Mouse (Mus musculus) macrophage (primary cell): ENCODE results near the gene A3galt2. TPM values are rescaled to one million over a fixed set of nuclear protein-coding genes. Genes with fewer than 3 reads are reported as not detected.

Experiments used
- H3K27ac ChIP-seq: fragments of 350-480 bp; formaldehyde crosslinking; 2 replicates; pipeline ENCODE4 v1.9.0; 2021
- H3K36me3 ChIP-seq: fragments of 350-480 bp; formaldehyde crosslinking; 2 replicates; pipeline ENCODE4 v1.9.0; 2021; ENCODE audit errors: inconsistent target
- H3K4me3 ChIP-seq: fragments of 350-480 bp; formaldehyde crosslinking; 2 replicates; pipeline ENCODE4 v1.9.0; 2021; ENCODE audit errors: inconsistent target
- H3K79me2 ChIP-seq: fragments of 350-480 bp; formaldehyde crosslinking; 2 replicates; pipeline ENCODE4 v1.9.0; 2021; ENCODE audit errors: inconsistent target
- WGBS: methylation state at CpG from one replicate; pipeline ENCODE4 v1.1.7; 2026; ENCODE audit warnings: inconsistent platforms; ENCODE audit not compliant: missing documents; 5-methylcytosine and 5-hydroxymethylcytosine counted together
- polyA plus RNA-seq: library from polyadenylated mRNA; stranded (reverse); fragments of 250-400 nt; gene quantifications from 3 replicates; pipeline ENCODE4 v1.2.4, GENCODE M21; 2018; ENCODE audit warnings: inconsistent platforms

The A3galt2 gene
- polyA plus RNA-seq, 1 experiment from 2014 or later: not detected

DNA sequence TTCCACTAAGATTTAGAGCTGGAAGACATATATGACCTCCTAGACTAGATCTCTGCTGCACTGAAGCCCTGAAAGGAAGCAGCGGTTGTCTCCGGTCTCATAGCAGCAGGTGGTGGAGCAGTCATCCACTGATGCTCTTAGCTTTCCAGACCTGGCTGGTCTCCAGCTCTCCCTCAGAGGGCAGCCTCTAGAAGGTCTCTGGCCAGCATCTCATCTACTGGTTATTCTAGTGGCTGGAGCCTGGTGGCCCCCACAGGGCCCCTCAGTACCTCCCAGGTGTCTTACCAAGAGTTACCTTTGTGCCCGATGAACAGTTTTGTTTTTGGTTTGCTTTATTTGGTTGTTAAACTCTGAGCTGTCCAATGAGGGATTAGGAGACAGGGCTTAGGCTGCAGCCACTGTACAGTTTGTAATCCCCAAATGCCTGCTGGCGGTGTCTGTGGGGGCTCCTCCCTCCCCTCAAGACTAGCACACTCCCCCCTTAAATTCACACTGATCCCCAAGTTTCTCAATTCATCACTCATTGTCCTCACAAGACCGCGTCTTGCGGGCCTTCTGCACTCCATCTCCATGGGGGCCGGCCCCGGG, 34.0 kb upstream of the A3galt2 start:
- Histone ChIP-seq H3K27ac (no peak overlapping the region), H3K79me2 (no peaks in the 10 kb centered on the region), H3K36me3 (no peaks in the 10 kb centered on the region), H3K4me3 (no peak overlapping the region)
- 98% methylated on average over 9 of the region's 9 CpGs for WGBS

DNA sequence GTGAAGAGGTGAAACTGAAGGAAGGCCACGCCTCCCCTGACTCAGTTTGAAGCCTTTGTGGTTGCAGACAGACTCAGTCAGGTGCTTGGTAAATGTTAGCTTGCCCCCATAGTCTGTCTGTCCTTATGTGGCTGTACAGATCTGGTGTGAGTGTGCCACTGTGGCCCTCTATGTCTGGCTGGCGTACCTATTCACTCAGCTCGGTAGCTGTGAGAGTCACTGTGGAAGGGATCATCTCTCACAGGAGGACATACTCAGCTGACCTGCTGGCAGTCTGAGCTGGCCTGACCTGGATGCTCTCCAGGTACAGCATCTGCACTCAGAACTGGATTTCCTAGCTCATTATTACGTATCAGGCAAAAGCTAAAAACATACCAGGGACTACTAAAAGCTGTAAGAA, 33.4 kb upstream of the A3galt2 start:
- no peak overlapping the region for H3K4me3 ChIP-seq
- no peak overlapping the region for H3K27ac ChIP-seq
- WGBS: 97% methylated on average over 4 of the region's 4 CpGs
- no peaks in the 10 kb centered on the region for H3K36me3 ChIP-seq
- no peaks in the 10 kb centered on the region for H3K79me2 ChIP-seq

DNA sequence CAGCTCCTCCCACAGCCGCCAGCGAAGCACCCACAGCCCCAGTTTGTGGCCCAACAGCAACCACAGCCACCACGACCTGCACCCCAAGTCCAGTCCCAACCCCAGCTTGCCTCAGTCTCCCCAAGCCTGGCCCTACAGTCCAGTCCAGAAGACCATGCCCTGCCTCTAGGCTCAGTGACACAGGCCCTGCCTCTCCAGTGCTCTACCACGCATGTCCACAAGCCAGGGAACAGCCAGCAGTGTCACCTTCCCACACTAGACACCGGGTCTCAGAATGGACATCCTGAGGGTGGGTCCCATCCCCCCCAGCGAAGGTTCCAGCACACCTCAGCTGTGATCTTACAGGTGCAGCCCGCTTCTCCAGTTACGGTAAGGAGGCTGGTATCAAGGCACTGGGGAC, 32.2 kb upstream of the A3galt2 start:
- Histone ChIP-seq H3K79me2 (peaks cover 1% of the 10 kb centered on the region), H3K36me3 (no peaks in the 10 kb centered on the region), H3K4me3 (no peak overlapping the region), H3K27ac (no peak overlapping the region)
- 93% methylated on average over 8 of the region's 8 CpGs for WGBS

DNA sequence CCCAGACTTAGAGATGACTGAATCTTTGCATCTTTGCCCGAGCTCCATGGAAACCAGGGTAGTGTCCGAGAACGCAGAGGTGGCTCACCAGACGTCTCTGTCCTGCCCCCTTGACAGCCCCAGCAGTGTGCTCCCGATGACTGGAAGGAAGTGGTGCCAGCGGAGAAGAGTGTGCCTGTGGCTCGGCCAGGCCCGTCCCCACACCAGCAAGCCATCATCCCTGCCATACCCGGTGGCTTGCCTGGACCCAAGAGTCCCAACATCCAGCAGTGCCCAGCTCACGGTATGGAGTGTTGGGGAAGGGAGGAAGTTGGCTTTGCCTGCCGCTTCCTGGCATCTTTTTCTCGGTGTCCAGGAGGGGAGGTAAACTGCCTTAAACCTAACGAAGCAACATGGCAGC, 31.7 kb upstream of the A3galt2 start:
- 94% methylated on average over 12 of the region's 13 CpGs for WGBS

DNA sequence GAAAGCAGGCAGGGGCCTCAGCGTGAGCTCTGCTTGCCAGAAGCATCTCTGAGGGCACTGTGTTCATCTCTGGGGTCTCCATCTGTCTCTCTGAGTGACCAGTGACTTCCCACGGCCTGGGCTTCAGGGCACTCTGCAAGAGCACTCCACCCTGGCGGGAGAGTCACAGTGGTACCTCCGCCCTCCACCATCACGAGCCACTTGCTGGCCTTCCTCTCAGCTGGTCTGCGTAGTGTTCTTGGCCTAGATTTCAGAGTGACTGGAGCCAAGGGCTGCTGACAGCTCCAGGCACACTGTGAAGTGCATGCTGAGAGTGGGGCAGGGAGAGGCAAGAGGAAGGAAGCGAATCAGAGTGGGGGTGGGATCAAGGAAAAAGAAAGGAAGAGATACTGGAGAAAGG, 31.1 kb upstream of the A3galt2 start:
- 93% methylated on average over 6 of the region's 7 CpGs for WGBS
- no peak overlapping the region for H3K4me3 ChIP-seq
- peaks cover 13% of the 10 kb centered on the region for H3K79me2 ChIP-seq
- no peak overlapping the region for H3K27ac ChIP-seq
- no peaks in the 10 kb centered on the region for H3K36me3 ChIP-seq

More for the DNA sequence above, 31.7 kb upstream of the A3galt2 start:
- H3K36me3 ChIP-seq: no peaks in the 10 kb centered on the region
- no peak overlapping the region for H3K4me3 ChIP-seq
- no peak overlapping the region for H3K27ac ChIP-seq
- peaks cover 6% of the 10 kb centered on the region for H3K79me2 ChIP-seq

DNA sequence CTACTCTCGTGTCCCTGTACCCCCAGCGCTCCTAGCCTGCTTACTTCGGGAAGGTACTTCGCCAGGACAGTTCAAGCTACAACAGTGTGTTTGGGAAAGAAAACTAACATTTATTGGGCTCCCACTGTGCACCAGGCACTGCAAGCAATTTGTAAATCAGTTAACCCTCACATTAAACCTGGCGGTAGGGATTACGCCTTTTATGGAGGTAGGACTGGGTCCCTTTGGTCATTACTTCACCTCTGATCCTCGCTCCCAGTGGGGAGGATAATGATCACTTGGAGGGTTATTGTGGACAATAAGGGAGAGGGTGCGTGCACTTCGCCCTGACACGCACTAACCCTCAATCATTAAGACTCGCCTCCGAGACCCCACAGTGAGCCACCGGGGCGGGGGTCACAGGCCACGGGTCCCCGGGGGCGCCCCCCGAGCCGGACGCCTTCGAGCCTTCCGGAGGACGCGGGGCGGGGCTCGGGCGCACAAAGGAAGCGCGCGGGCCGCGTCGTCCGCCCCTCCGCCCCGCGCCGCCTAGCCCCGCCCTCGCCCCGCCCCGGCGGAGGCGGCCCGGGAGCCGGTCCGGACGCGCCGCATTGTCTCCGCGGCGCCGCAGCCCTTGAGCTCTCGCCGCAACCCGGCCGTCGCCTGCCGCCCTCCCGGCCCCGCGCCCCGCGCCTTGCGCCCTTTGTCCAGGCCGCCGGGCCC, 28.0 kb upstream of the A3galt2 start:
- Histone ChIP-seq H3K27ac (peak overlapping the region; percentile 44; the same call in 1 of the 2 replicates), H3K79me2 (peaks cover 44% of the 10 kb centered on the region), H3K36me3 (0 out of 2 replicates have a peak, but pooled peaks cover 8% of the 10 kb centered on the region), H3K4me3 (peak overlapping the region; percentile 29)
- 6% methylated on average over 44 of the region's 68 CpGs for WGBS

DNA sequence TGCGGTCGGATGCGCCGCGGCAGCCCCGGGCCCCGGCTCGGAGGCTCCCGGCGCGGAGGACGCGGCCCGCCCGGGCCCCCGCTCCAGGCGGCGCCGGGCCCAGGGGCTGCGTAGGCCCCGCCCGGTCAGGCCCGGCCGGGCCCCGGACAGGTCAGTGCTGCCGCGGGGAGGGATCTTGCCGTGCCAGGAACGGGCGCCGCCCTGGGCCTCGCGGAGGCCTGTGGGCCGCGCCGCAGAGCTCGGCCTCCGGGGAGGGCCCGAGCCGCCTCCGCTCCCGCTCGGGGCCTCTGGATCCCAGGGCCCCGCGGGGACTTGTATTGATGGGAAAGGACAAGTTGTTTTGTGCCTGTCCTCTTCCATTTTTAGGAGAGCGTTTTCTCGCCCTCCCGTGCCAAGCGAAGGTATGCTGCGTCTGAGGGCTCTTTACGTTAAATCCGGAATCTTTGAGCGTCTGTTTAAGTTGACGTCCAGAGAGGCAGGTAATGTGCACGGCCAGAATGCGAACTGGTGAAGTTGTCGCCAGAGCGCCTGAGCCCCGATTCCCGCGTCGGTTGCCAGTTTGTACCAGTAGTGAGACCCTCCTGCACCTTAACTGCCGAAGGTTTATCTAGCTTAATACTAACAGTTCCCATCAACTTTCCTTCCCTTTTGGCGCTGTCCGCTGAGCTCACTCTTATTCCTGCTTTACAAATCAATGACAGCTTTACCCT, 27.3 kb upstream of the A3galt2 start:
- 0 out of 2 replicates have a peak, but pooled peaks cover 8% of the 10 kb centered on the region for H3K36me3 ChIP-seq
- peak overlapping the region; percentile 76 for H3K4me3 ChIP-seq
- H3K79me2 ChIP-seq: peaks cover 51% of the 10 kb centered on the region
- H3K27ac ChIP-seq: peak overlapping the region; percentile 92
- 1% methylated on average over 57 of the region's 65 CpGs for WGBS

DNA sequence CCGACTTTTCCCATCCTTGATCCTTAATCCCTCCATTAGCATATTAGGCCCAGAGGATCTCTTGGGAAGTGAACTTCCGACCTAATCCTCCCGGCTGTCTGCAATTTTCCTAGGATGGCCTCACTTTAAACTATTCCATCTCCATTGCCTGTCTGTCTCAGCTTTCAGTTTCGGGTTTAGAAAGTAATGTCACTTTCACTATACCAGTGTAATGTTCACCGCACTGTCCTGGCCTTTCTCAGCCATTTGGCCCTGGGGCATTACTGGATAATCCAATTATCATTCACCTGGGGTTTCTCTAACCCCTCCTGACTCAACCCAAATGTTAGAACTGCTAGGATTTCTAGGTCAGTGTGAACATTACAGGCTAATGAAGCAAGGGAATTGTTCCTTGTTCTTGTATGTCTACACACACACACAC, 26.7 kb upstream of the A3galt2 start:
- 0% methylated on average over 5 of the region's 5 CpGs for WGBS
- Histone ChIP-seq H3K4me3 (peak overlapping the region; percentile 76), H3K36me3 (0 out of 2 replicates have a peak, but pooled peaks cover 8% of the 10 kb centered on the region), H3K27ac (peak overlapping the region; percentile 92), H3K79me2 (peaks cover 56% of the 10 kb centered on the region)

DNA sequence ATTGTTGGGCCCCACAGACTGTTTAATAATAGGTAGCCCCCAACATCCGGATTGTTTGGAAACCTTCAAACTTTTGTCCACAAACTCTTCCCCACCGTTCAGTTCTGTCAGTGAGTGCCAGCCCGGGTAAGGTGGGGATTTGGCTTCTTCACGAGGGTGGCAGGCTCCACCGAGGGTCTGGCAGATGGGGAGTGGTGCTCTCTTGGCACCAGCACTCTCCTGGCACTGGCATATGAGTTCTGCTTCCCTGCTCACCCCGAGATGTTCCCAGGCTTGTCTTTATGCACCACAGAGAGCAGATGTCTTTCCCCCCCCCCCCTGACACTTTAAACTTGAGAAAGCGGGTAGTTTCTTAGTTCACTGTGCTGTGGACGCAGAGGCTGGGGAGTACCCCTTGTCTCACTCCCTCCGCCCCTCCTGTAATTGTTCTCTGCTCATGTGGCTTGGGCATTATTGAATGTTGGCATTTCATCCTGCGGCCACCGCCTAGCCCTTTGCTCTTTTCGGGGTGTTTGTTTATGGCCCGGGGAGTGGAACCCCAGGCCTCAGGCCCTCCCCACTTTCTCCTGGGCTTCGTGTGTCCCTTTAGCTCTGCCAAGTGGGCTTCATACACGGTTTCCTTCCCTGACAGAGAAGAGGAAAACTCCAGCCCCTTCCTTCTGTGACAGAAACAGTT, 26.0 kb upstream of the A3galt2 start:
- Histone ChIP-seq H3K27ac (peak overlapping the region; percentile 92), H3K4me3 (peak overlapping the region; percentile 76), H3K36me3 (0 out of 2 replicates have a peak, but pooled peaks cover 8% of the 10 kb centered on the region)

DNA sequence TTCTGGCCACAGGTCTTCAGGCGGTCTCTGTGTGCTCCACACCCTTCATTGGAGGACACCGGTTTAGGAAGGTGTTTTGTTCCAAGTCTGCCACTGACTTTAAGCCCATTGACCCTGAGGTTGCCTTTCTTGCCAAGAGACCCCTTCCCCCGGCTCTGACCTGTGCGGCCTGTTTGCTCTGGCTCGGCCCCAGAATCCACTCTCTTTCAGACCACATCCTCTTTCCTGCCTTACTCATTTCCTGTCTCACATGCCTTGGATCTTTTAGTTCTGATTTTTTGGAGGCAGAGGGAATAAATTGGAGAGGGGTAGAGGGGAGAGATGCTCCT, 25.5 kb upstream of the A3galt2 start:
- 6% methylated on average over 5 of the region's 5 CpGs for WGBS
- peak overlapping the region; percentile 92 for H3K27ac ChIP-seq
- peaks cover 68% of the 10 kb centered on the region for H3K79me2 ChIP-seq
- peak overlapping the region; percentile 76 for H3K4me3 ChIP-seq
- H3K36me3 ChIP-seq: 0 out of 2 replicates have a peak, but pooled peaks cover 8% of the 10 kb centered on the region

More for the DNA sequence above, 26.0 kb upstream of the A3galt2 start:
- H3K79me2 ChIP-seq: peaks cover 63% of the 10 kb centered on the region
- WGBS: 39% methylated on average over 15 of the region's 15 CpGs

DNA sequence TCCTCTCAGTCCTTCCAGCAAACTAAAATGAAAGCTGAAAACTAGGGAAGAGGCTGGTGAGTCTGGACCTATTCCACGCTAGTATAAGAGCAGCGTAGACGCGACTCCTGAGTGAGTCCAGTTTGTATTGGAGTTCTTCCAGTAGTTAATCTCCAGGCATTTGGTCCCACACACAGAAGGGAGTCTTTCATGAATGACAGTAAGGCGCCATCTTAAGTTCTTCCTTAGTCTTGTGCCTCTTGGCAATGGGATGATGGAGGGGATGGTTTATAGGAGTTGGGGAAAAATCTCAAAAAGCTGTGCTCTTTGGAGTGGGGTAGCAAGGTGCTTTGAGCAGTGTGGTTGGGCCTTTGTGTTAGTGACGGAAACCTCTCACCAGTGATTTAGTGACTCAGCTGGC, 24.9 kb upstream of the A3galt2 start:
- H3K36me3 ChIP-seq: peaks cover 8% of the 10 kb centered on the region; the same call in 1 of the 2 replicates
- H3K4me3 ChIP-seq: peak overlapping the region; percentile 76
- peaks cover 74% of the 10 kb centered on the region for H3K79me2 ChIP-seq
- 94% methylated on average over 6 of the region's 6 CpGs for WGBS
- peak overlapping the region; percentile 92 for H3K27ac ChIP-seq

DNA sequence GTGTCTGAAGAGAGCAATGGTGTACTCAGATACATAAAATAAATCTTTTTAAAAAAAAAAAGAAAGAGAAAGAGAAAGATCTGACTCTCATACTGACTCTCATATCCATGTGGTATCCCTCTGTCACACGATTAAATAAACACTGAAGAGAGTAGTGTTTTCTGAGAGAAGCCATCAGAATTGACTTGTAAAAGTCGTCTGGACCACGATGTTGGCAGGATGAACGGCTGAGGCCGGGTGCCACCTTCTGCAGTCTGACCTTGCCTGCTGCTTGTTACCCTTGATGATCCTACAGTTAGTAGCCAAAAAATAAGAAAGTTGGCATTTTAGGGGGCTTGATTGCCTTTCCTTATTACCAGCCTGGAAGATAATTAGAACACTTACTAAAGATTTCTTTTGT, 22.4 kb upstream of the A3galt2 start:
- WGBS: 48% methylated on average over 5 of the region's 5 CpGs
- Histone ChIP-seq H3K36me3 (peaks cover 8% of the 10 kb centered on the region; the same call in 1 of the 2 replicates), H3K79me2 (peaks cover 99% of the 10 kb centered on the region), H3K4me3 (no peak overlapping the region), H3K27ac (peak overlapping the region; percentile 68)

DNA sequence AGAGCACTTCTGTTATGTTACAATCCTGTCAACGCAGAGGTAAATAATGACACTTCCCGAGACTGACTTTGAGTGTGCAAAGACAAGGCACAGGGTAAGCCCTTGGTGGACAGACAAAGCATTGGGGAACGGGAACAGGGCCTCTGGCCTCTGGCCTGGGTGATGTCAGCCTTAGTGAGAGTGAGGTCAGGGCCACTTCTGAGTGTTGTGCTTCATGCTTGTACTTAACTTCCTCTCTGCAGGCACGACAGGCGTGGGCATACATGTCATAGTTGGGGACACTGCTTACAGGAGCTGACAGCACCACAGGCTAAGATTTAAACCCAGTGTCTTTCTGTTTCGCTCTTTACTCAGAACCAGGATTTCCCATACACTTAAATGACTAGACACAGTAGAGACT, 21.7 kb upstream of the A3galt2 start:
- 31% methylated on average over 6 of the region's 6 CpGs for WGBS
- Histone ChIP-seq H3K4me3 (no peak overlapping the region), H3K36me3 (peaks cover 8% of the 10 kb centered on the region; the same call in 1 of the 2 replicates), H3K27ac (peak overlapping the region; percentile 68), H3K79me2 (peaks cover 99% of the 10 kb centered on the region)

DNA sequence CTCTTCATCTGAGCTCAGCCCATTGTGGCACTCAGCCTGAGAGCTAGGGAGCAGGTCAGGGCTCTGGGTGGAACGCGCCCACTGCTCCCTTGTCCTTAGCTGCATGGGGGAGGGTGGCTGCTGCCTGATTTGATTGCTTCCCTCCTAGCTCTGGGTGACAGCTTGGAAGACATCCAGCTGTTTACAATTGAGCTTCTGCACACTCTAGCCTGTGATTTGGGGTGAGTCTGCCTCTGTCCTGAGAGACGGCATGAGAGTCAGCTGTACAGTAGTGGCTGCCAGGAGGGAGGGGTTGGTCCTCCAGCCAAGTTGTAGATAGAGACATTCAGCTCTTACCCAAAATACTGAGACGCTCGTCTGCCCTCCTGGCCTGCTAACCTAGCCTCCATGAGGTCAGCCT, 20.9 kb upstream of the A3galt2 start:
- 91% methylated on average over 5 of the region's 5 CpGs for WGBS
- Histone ChIP-seq H3K4me3 (no peak overlapping the region), H3K36me3 (peaks cover 8% of the 10 kb centered on the region; the same call in 1 of the 2 replicates), H3K79me2 (peaks cover 99% of the 10 kb centered on the region), H3K27ac (peak overlapping the region; percentile 68)
